Mouse (Mus musculus): ENCODE data around the gene Calr.

GRCm38 (mm10) chr8:84840248-84840999, 6.3 kb downstream of the Calr start, which contains the start of gene Rad23a:
- no peak for TF ChIP-seq CTCF (IDR thresholded peaks at IDR 0.05 in 2 of 3, conservative IDR thresholded peaks at IDR 0.05 in 1 of 3; ENCODE audit: control insufficient read depth in 1 of 3, insufficient read depth in 1 of 3, low read depth in 2 of 3, low read length in 3 of 3, poor library complexity in 1 of 3, severe bottlenecking in 1 of 3)
- TF ChIP-seq ZC3H11A (IDR thresholded peaks at IDR 0.05; ENCODE audit: low read depth, low read length): no peak
- TF ChIP-seq E2F4 (IDR thresholded peaks at IDR 0.05; ENCODE audit: borderline replicate concordance, low read depth, low read length): no peak
- TF ChIP-seq POLR2A (IDR thresholded peaks at IDR 0.05; ENCODE audit: control insufficient read depth in 1 of 2, insufficient read depth in 1 of 2, low read depth in 1 of 2, low read length in 2 of 2, poor library complexity in 1 of 2): peak; percentile 83 to 93
- no peak for TF ChIP-seq ZNF384 (IDR thresholded peaks at IDR 0.05; ENCODE audit: low read depth, low read length)
- no peak for TF ChIP-seq EP300 (IDR thresholded peaks at IDR 0.05; ENCODE audit: low read depth in 1 of 2, low read length in 2 of 2)
- no peak for TF ChIP-seq USF2 (IDR thresholded peaks at IDR 0.05; ENCODE audit: borderline replicate concordance in 1 of 2, insufficient read depth in 1 of 2, low read depth in 1 of 2, low read length in 2 of 2)
- TF ChIP-seq USF1 (IDR thresholded peaks at IDR 0.05; ENCODE audit: low read depth, low read length): no peak
- TF ChIP-seq POLR2AphosphoS2 (IDR thresholded peaks at IDR 0.05; ENCODE audit: low read length): peak; percentile 99
- TF ChIP-seq ELF1 (IDR thresholded peaks at IDR 0.05; ENCODE audit: low read depth, low read length): peak; percentile 76
- no peak for TF ChIP-seq MEF2A (IDR thresholded peaks at IDR 0.05; ENCODE audit: extremely low read depth, insufficient replicate concordance, low read depth, low read length, poor library complexity, severe bottlenecking)
- peak; percentile 59; the same call in 1 of the 2 replicates for TF ChIP-seq TCF12 (IDR thresholded peaks at IDR 0.05; ENCODE audit: low read depth, low read length)
